Comparison of ENCODE assay signal across 9 mouse cellular contexts in the genomic region with DNA sequence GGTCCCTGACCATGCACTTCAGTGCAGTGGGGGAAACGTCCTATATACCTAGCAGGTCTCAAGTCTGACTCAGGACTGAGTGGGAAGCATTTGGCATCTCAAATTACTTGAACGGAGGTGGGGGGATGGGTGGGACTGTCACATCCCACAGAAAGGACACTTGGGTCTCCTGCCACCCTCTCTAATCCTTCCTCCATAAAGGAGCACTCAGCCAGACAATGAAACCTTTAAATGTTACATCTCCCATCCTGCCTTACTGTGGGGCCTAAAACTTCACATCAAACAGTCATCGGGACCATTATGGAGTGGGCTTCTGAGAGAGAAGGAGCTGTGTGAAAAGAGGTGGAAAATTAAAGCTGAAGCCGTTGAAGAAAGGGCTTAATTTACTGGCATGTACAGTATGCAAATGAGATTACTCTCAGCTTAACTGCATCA.
A peak's percentile ranks its signal among the peaks of the same experiment; 100 is the strongest.
DNase-seq lines count a peak whose midpoint lies in the region; ATAC-seq lines count a peak whose summit lies in the region.
"Had no signal": no experiment of that assay in that cellular context is flagged by ENCODE, and none has a peak within 500 bp of the region (broad histone marks: within the 10 kb centered on the region; RNA-seq: fewer than 3 reads in every experiment).

No protein-coding gene starts in this region.

- no peaks in the 10 kb centered on the region for H3K36me3 ChIP-seq in heart, embryonic 16.5 days (ENCODE audit: control insufficient read depth, insufficient read depth)
- H3K36me3 ChIP-seq in embryonic facial prominence, embryonic 10.5 days (replicated peaks), result no peaks in the 10 kb centered on the region
- H3K36me3 ChIP-seq in midbrain, embryonic 10.5 days, result no peaks in the 10 kb centered on the region

- H3K4me3 ChIP-seq in heart, embryonic 16.5 days (ENCODE audit: low read length), result no peak overlapping the region
- H3K4me3 ChIP-seq in embryonic facial prominence, embryonic 10.5 days, result 0 out of 2 replicates have a peak overlapping the region, but pooled peaks have one; percentile 2
- peak overlapping the region; percentile 33 for H3K4me3 ChIP-seq in midbrain, embryonic 10.5 days

- H3K4me2 ChIP-seq in heart, embryonic 16.5 days (ENCODE audit: low read depth, low read length), result peak overlapping the region; percentile 56

- peak overlapping the region; percentile 95 for H3K27ac ChIP-seq in heart, embryonic 16.5 days (ENCODE audit: low read length)
- H3K27ac ChIP-seq in embryonic facial prominence, embryonic 10.5 days (replicated peaks), result peak overlapping the region; percentile 66
- H3K27ac ChIP-seq in midbrain, embryonic 10.5 days (replicated peaks), result peak overlapping the region; percentile 76
- H3K27ac ChIP-seq: liver, embryonic 14.5 days had no signal

- WGBS in heart, embryonic 16.5 days, result 18% methylated on average over 4 of the region's 4 CpGs
- WGBS in embryonic facial prominence, embryonic 10.5 days, result 3% methylated on average over 4 of the region's 4 CpGs
- WGBS in midbrain, embryonic 10.5 days, result 2% methylated on average over 4 of the region's 4 CpGs

- no peak for DNase-seq in heart, adult 18-20 months
- peak; percentile 45 for DNase-seq in embryonic facial prominence, embryonic 10.5 days (ENCODE audit: low spot score)
- peak; percentile 55 for DNase-seq in midbrain, embryonic 10.5 days (ENCODE audit: low spot score)
- no peak for DNase-seq in thymus, postnatal 36 days
- DNase-seq in adrenal gland, postnatal 36 days, result no peak

- no peaks in the 10 kb centered on the region for H3K27me3 ChIP-seq in heart, embryonic 16.5 days (ENCODE audit: control insufficient read depth, insufficient read depth, low read length)
- no peaks in the 10 kb centered on the region for H3K27me3 ChIP-seq in embryonic facial prominence, embryonic 10.5 days (replicated peaks; ENCODE audit: low read depth, poor library complexity, severe bottlenecking)
- no peaks in the 10 kb centered on the region for H3K27me3 ChIP-seq in midbrain, embryonic 10.5 days (ENCODE audit: low read depth, poor library complexity, severe bottlenecking)

- peak overlapping the region; percentile 66 for H3K9ac ChIP-seq in heart, embryonic 16.5 days (ENCODE audit: low read length)
- H3K9ac ChIP-seq: liver, embryonic 14.5 days had no signal

- H3K4me1 ChIP-seq in heart, embryonic 16.5 days (ENCODE audit: control insufficient read depth, insufficient read depth, low read length), result peaks cover 61% of the 10 kb centered on the region
- peaks cover 77% of the 10 kb centered on the region for H3K4me1 ChIP-seq in embryonic facial prominence, embryonic 10.5 days
- peaks cover 70% of the 10 kb centered on the region for H3K4me1 ChIP-seq in midbrain, embryonic 10.5 days

- no peak; the same call in 1 of the 2 replicates for ATAC-seq in heart, embryonic 16.5 days (replicated peaks; ENCODE audit: extremely low read depth, insufficient read depth, low FRiP score)
- peak; percentile 11 for ATAC-seq in CD4-positive, CD25-positive, alpha-beta regulatory T cell, adult 4 months
- ATAC-seq in monocyte, adult 5-6 weeks (replicated peaks; ENCODE audit: insufficient number of reproducible peaks, low FRiP score, low TSS enrichment, poor library complexity, severe bottlenecking), result no peak

- H3K9me3 ChIP-seq in heart, embryonic 16.5 days (replicated peaks; ENCODE audit: control insufficient read depth, low read length), result no peaks in the 10 kb centered on the region
- no peaks in the 10 kb centered on the region for H3K9me3 ChIP-seq in embryonic facial prominence, embryonic 10.5 days
- no peaks in the 10 kb centered on the region for H3K9me3 ChIP-seq in midbrain, embryonic 10.5 days (replicated peaks)

Comparison
In these comparisons a context has a peak if more than half of its experiments do, and no peak if none do; other contexts are left out.
1. DNase-seq: peak in embryonic facial prominence, embryonic 10.5 days (single experiment) and midbrain, embryonic 10.5 days (single experiment); none in heart, adult 18-20 months (0 of 2), thymus, postnatal 36 days (0 of 2) and adrenal gland, postnatal 36 days (0 of 2).
2. Peak in every context shown above with its lines, with median percentiles within 50 percentile points of each other: H3K27ac ChIP-seq.